Mouse (Mus musculus) heart, postnatal 4 days (tissue): ENCODE data around the gene Taf4. TPM values are rescaled to one million over a fixed set of nuclear protein-coding genes. Genes with fewer than 3 reads are reported as not detected.

Experiments
- total RNA-seq, 2 experiments: library from RNA; stranded (reverse); gene quantifications; 2 replicates each; pipeline ENCODE4 v1.2.3; 2021

The Taf4 gene
- total RNA-seq, 2 experiments from 2014 or later = 18.3 to 20.6 TPM

Other genes with a start within 250 kb of the Taf4 start
- gene Lsm14b, start 48.3 kb upstream of the Taf4 start, total RNA-seq = 10 to 100 TPM; 48.7 to 49.8 TPM
- 100 to 1,000 TPM; 174 to 190 TPM for gene Psma7, start 65.8 kb upstream of the Taf4 start, total RNA-seq
- gene Ss18l1, start 65.9 kb upstream of the Taf4 start, total RNA-seq = 1 to 10 TPM; 4.0 TPM
- 10 to 100 TPM; 14.2 to 16.5 TPM for gene Mtg2, start 93.9 kb upstream of the Taf4 start, total RNA-seq
- not detected for gene Hrh3, start 127.8 kb upstream of the Taf4 start, total RNA-seq
- 10 to 100 TPM; 28.5 to 28.6 TPM for gene Osbpl2, start 142.7 kb upstream of the Taf4 start, total RNA-seq
- 100 to 1,000 TPM; 103 to 104 TPM for gene Adrm1, start 194.8 kb upstream of the Taf4 start, total RNA-seq
- gene Lama5, start 249.2 kb upstream of the Taf4 start, total RNA-seq = 10 to 100 TPM; 47.8 to 49.6 TPM